Mouse (Mus musculus) hindbrain, embryonic 15.5 days (tissue): ENCODE measurements around the gene Ppp1r3a. TPM values are rescaled to one million over a fixed set of nuclear protein-coding genes. Genes with fewer than 3 reads are reported as not detected.

Experiments
- ATAC-seq: fragments of 200-750 bp; cut with Nextera tagmentation; 2 replicates; pipeline ENCODE4 v1.8.0; 2017; ENCODE audit warnings: low read depth, moderate number of reproducible peaks, moderate TSS enrichment; ENCODE audit not compliant: low FRiP score
- H3K27ac ChIP-seq: fragments of 300-500 bp; sonication (generic); replicated peaks from 2 replicates; pipeline ENCODE4 v1.5.1; 2015; ENCODE audit warnings: mild to moderate bottlenecking, inconsistent platforms
- H3K27me3 ChIP-seq: fragments of 300-500 bp; sonication (generic); 2 replicates; pipeline ENCODE4 v1.6.1; 2015; ENCODE audit warnings: control low read depth, inconsistent platforms
- H3K36me3 ChIP-seq: fragments of 300-500 bp; sonication (generic); 2 replicates; pipeline ENCODE4 v1.6.1; 2015; ENCODE audit warnings: control low read depth, inconsistent platforms
- H3K4me1 ChIP-seq: fragments of 300-500 bp; sonication (generic); replicated peaks from 2 replicates; pipeline ENCODE4 v1.6.1; 2015; ENCODE audit warnings: control low read depth, inconsistent platforms
- H3K4me2 ChIP-seq: fragments of 300-500 bp; sonication (generic); 2 replicates; pipeline ENCODE4 v1.6.1; 2015; ENCODE audit warnings: moderate library complexity, mild to moderate bottlenecking, inconsistent platforms
- H3K4me3 ChIP-seq: fragments of 300-500 bp; sonication (generic); 2 replicates; pipeline ENCODE4 v1.5.1; 2015; ENCODE audit warnings: mild to moderate bottlenecking, inconsistent platforms
- H3K9ac ChIP-seq: fragments of 300-500 bp; sonication (generic); 2 replicates; pipeline ENCODE4 v1.6.1; 2015; ENCODE audit warnings: inconsistent platforms
- H3K9me3 ChIP-seq: fragments of 300-500 bp; sonication (generic); 2 replicates; pipeline ENCODE4 v1.6.1; 2016; ENCODE audit warnings: control low read depth, inconsistent platforms
- WGBS: fragments of 180-500 bp; shearing (Covaris S2); methylation state at CpG from one replicate; pipeline ENCODE4 v1.1.7; 2015; 5-methylcytosine and 5-hydroxymethylcytosine counted together
- polyA plus RNA-seq: library from polyadenylated mRNA; unstranded; fragments of >200 nt; fragmentation: Nextera tagmentation; extraction: Ambion mirVana; gene quantifications from 2 replicates; pipeline ENCODE4 v1.2.1, GENCODE M21; 2015

The Ppp1r3a gene
- polyA plus RNA-seq = not detected in 2 replicates

DNA sequence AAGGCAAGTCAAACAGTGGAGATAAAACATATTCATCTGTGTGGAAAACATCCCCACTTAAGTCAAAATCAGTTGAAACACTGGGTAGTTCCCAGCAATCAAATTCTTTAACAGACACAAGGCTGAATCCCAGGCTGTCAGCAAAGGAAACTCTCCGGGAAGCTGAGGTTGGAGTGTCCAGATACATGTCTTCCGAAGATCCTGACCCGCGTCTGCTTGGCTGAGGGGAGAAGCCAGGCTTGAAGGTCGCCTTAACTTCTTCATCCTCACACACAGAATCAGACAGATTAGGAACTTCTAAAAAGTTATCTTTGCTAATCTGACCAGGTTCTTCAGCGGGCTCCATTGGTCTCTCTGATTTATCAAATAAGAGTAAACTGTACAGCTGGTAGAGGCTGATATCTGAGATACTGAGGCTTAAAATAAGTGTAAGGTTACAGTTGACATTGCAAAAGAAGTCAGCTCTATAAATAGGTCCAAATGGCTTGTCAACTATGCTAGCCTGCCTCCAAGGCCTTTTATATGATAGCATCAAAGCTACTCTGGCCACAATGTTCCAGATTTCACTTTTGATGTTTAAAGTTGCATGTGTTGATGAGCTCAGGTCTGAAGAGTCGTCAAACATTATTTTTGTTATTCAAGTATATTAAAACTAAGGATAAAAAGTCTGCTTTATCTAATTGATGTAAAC, at the start of gene Ppp1r3a:
TSS of gene Ppp1r3a (minus strand) at position 374 of the 691 bp plus-strand sequence.
- Histone ChIP-seq H3K4me2 (no peak within 1 kb of the TSS), H3K9me3 (no peaks in the 10 kb centered on the region), H3K36me3 (no peaks in the 10 kb centered on the region), H3K4me3 (no peak within 1 kb of the TSS), H3K27ac (no peak within 1 kb of the TSS), H3K4me1 (no peaks in the 10 kb centered on the region), H3K27me3 (no peaks in the 10 kb centered on the region), H3K9ac (no peak within 1 kb of the TSS)
- WGBS = 92% methylated on average over 7 of the region's 7 CpGs
- ATAC-seq = no peak

DNA sequence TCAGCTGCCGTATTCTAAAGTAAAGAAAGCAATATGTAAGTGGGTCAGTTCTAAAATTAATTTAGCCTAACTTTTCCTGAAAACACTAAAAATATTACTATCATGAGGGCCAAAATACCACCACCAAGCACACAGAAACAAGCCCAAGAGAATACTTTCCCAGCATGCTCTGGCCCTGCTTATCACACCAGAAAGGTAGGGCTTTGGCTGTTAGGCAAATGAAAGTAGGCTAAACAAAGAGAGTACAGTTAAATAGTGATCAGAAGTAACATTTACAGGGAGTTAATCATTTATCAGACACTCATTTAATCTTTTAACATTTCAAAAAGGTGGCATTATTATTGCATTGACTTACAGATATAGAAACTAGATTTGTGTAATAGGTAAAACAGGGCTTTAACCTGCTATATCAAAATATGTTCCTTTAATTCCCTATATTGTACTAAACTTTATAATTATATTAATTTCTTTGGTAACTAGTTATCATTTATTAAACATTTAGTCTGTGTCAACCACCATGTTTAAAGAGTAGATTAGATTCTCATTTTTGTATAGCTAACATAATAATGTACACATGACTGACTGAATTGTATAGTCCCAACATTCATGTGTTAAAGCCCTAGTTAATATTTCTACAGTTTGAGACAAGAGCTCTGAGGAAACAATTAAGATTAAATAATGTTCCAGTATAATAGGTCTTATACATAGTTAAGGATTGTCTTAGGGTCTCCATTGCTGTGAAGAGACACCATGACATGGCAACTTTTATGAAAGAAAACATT, 32.3 kb upstream of the Ppp1r3a start:
- no peak overlapping the region for H3K27ac ChIP-seq
- no peak overlapping the region for H3K4me3 ChIP-seq
- no peaks in the 10 kb centered on the region for H3K4me1 ChIP-seq
- 98% methylated on average over 1 of the region's 1 CpGs for WGBS
- H3K27me3 ChIP-seq = no peaks in the 10 kb centered on the region
- H3K4me2 ChIP-seq = no peak overlapping the region
- no peaks in the 10 kb centered on the region for H3K9me3 ChIP-seq
- H3K9ac ChIP-seq = no peak overlapping the region
- ATAC-seq = no peak
- no peaks in the 10 kb centered on the region for H3K36me3 ChIP-seq

DNA sequence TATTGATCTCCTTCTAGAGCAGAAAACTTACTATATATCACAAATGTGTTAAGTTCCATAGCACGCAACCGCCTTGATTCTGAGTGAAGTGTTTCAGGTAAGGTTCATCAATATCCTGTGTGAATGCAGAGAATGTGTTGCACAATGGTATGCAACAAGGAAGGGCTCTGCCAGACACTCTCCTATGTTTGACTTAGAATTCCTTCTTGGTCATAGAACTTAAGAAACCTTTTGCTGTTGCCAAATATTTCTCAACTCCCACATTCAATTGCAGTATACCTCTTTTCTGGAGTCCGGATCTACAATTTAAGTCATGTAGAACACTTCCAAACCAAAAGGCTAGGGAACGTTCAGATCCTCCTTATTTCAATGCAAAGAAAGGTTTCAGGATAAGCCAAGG, 22.8 kb upstream of the Ppp1r3a start:
- Histone ChIP-seq H3K27me3 (no peaks in the 10 kb centered on the region), H3K4me1 (no peaks in the 10 kb centered on the region), H3K4me3 (no peak overlapping the region), H3K36me3 (no peaks in the 10 kb centered on the region), H3K4me2 (no peak overlapping the region), H3K27ac (no peak overlapping the region), H3K9ac (no peak overlapping the region), H3K9me3 (no peaks in the 10 kb centered on the region)
- ATAC-seq = no peak
- 92% methylated on average over 4 of the region's 4 CpGs for WGBS

DNA sequence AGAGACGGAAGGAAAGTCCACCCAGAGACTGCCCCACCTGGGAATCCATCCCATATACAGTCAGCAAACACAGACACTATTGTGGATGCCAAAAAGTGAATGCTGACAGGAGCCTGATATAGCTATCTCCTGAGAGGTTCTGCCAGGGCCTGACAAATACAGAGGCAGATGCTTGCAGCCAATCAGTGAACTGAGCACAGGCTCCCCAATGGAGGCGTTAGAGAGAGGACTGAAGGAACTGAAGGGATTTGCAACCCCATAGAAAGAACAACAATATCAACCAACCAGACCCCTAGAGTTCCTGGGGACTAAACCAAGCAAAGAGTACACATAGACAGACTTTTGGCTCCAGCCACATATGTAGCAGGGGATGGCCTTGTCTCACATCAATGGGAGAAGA, 16.6 kb upstream of the Ppp1r3a start:
- no peak for ATAC-seq

DNA sequence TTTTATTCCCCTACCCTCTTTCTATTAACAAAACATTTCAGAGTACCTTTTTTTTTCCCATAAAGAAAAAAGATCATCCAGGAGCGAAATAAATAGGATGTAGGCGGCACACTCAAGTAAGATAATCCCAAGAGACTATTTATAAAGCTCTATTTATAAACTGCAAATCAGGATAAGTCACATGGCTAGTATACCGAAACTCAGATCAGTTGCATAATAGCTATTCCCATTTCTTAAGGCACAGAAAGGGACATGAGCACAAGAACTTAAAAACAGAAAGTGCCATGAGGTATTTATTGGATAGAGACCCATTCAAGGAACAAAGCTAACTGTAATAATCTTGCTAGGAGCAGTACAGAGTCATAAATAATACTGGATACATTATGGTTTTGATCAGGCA, 2.4 kb upstream of the Ppp1r3a start:
- no peak for ATAC-seq
- Histone ChIP-seq H3K36me3 (no peaks in the 10 kb centered on the region), H3K4me2 (no peak overlapping the region), H3K27ac (no peak overlapping the region), H3K9me3 (no peaks in the 10 kb centered on the region), H3K4me1 (no peaks in the 10 kb centered on the region), H3K27me3 (no peaks in the 10 kb centered on the region), H3K9ac (no peak overlapping the region), H3K4me3 (no peak overlapping the region)
- WGBS = 78% methylated on average over 3 of the region's 3 CpGs

More for the DNA sequence above, 16.6 kb upstream of the Ppp1r3a start:
- no peaks in the 10 kb centered on the region for H3K4me1 ChIP-seq
- H3K4me2 ChIP-seq = no peak overlapping the region
- no peak overlapping the region for H3K27ac ChIP-seq
- H3K36me3 ChIP-seq = no peaks in the 10 kb centered on the region
- H3K27me3 ChIP-seq = no peaks in the 10 kb centered on the region
- no peak overlapping the region for H3K4me3 ChIP-seq
- no peak overlapping the region for H3K9ac ChIP-seq
- 71% methylated on average over 2 of the region's 2 CpGs for WGBS
- H3K9me3 ChIP-seq = no peaks in the 10 kb centered on the region

DNA sequence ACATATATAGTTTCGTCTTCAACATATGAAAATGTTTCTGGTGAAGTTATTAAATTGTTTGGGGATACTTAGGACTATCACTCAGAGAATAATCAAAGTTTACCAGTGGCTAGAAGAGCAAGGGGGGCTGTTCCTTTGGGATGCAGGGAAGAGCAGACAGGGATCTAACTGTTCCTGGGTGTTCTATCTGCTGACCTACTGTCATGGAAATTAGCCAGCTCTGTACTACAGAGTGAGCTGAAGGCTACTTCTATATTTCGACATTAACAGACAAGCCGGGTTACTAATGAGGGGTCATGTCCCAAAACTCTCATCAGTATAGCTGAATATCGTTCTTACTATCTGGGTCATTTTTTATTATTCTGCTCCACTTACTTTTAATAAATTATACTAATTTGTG, 1.6 kb downstream of the Ppp1r3a start:
- Histone ChIP-seq H3K36me3 (no peaks in the 10 kb centered on the region), H3K4me2 (no peak overlapping the region), H3K9me3 (no peaks in the 10 kb centered on the region), H3K27ac (no peak overlapping the region), H3K4me1 (no peaks in the 10 kb centered on the region), H3K9ac (no peak overlapping the region), H3K27me3 (no peaks in the 10 kb centered on the region), H3K4me3 (no peak overlapping the region)
- no peak for ATAC-seq
- 80% methylated on average over 4 of the region's 4 CpGs for WGBS

DNA sequence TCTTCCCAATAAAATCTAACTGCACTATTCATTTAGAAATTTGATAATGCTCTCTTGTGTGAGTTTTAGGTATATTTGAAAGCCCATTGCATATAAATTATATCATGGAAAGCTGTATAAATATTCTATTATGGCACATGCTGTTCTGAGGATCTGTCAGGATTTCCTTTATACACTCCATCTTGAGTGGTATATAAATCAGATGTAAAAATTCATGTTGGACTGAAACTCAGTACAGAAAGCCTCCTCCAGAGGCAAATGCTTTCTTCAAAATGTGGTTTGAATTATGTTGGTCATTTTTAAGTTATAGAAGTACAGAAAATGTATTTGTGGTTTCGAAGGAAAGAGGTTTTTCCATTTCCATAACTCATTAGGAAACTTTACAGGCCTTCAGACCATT, 2.9 kb downstream of the Ppp1r3a start:
- Histone ChIP-seq H3K4me1 (no peaks in the 10 kb centered on the region), H3K27ac (no peak overlapping the region), H3K9me3 (no peaks in the 10 kb centered on the region), H3K36me3 (no peaks in the 10 kb centered on the region), H3K27me3 (no peaks in the 10 kb centered on the region), H3K4me3 (no peak overlapping the region), H3K4me2 (no peak overlapping the region), H3K9ac (no peak overlapping the region)
- WGBS = 72% methylated on average over 1 of the region's 1 CpGs
- ATAC-seq = no peak

DNA sequence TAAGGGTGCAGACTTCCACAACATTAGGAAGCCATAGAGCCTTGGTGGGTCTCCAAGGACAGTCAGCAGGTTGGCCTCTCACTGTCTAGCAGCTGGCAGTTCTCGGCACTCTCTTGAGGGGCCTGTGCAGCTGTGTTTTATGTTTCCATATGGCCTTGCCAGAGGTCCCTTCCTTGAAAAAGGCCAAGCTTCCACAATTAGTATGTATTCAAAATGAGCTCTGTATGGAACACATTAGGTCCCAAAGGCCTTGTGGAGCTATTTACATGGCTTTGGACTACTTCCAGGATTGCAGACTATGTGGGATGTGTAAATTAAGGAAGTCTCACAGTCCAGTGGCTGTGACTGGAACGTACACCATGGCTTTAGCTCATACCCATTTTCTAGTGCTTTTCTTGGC, 8.1 kb downstream of the Ppp1r3a start:
- no peaks in the 10 kb centered on the region for H3K9me3 ChIP-seq
- no peak overlapping the region for H3K4me2 ChIP-seq
- no peak overlapping the region for H3K27ac ChIP-seq
- WGBS = 73% methylated on average over 2 of the region's 2 CpGs
- no peak overlapping the region for H3K4me3 ChIP-seq
- no peaks in the 10 kb centered on the region for H3K4me1 ChIP-seq
- no peaks in the 10 kb centered on the region for H3K27me3 ChIP-seq
- H3K36me3 ChIP-seq = no peaks in the 10 kb centered on the region
- ATAC-seq = no peak
- H3K9ac ChIP-seq = no peak overlapping the region

DNA sequence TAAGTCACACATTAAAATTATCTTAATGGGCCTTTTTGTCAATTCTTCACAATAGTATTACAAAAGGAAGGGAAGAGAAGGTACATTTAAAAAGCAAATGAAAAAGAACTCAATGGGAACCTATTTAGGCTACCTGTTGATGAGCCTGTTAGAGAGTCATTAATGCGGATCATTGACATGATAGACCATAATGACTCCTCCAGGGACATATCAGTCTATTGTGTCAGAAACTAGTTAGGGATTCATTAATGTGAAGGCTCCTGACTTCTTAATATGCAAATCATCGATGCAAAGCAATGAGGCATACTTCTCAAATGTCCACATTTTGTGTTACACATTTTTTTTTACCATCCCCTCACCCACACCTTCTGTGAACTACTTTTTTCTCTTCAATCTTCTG, 19.1 kb downstream of the Ppp1r3a start:
- 61% methylated on average over 2 of the region's 2 CpGs for WGBS
- ATAC-seq = no peak
- Histone ChIP-seq H3K4me3 (no peak overlapping the region), H3K36me3 (no peaks in the 10 kb centered on the region), H3K4me1 (no peaks in the 10 kb centered on the region), H3K27ac (no peak overlapping the region), H3K4me2 (no peak overlapping the region), H3K9me3 (no peaks in the 10 kb centered on the region), H3K9ac (no peak overlapping the region), H3K27me3 (no peaks in the 10 kb centered on the region)

DNA sequence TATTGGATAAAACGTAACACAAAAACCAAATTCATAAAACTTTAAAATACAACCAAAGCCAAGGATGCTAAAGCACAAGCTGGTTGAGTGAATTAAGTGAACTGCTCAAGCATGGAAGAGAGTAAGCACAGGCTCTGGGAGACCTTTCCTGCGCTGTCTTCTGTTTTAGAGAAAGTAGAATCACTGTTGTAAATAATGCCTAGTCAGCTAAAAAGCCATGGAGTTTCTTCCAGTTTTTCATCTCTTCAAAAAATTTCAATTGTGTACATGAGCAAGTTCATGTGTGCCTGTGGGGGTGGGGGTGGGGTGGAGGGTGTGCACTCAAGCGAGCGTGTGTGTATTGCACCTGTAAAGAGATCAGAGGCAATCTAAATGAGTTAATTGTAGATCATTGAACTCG, 24.1 kb downstream of the Ppp1r3a start:
- Histone ChIP-seq H3K27ac (no peak overlapping the region), H3K9ac (no peak overlapping the region), H3K4me3 (no peak overlapping the region), H3K9me3 (no peaks in the 10 kb centered on the region), H3K36me3 (no peaks in the 10 kb centered on the region), H3K27me3 (no peaks in the 10 kb centered on the region), H3K4me1 (no peaks in the 10 kb centered on the region), H3K4me2 (no peak overlapping the region)
- 82% methylated on average over 5 of the region's 5 CpGs for WGBS
- ATAC-seq = no peak

DNA sequence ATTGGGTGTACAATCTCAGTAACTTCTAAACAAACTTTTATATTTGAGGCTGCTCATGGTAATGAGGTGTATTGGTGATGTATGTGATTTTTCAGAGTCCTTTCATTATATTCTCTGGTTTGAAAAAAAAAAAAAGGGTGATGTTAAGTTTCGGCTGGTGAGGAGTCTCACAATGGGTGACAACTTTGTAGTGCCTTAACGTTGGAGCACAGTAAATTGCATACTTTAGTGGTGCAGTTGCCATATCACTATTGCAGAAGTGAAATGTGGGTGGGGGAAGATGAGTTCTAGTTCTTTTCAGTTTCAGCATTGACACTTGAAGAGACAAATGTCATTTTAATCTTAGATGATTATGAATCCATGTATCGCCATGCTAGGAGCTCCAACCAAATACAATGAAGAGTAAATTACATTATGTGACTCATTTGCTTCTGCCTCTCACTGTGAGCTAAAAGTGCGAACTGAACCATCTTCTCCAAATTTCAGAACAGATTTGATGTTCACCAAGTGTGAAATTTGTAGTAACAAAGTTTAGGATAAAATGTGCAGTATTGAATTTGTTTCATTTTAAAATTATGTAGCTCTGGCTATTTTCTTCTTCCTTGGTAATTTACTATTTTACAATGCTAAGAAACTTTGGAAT, 34.2 kb downstream of the Ppp1r3a start:
- H3K4me3 ChIP-seq = no peak overlapping the region
- H3K9me3 ChIP-seq = no peaks in the 10 kb centered on the region
- no peak for ATAC-seq
- no peak overlapping the region for H3K4me2 ChIP-seq
- no peaks in the 10 kb centered on the region for H3K27me3 ChIP-seq
- 69% methylated on average over 4 of the region's 4 CpGs for WGBS
- H3K4me1 ChIP-seq = no peaks in the 10 kb centered on the region
- no peaks in the 10 kb centered on the region for H3K36me3 ChIP-seq
- H3K27ac ChIP-seq = no peak overlapping the region
- H3K9ac ChIP-seq = no peak overlapping the region

DNA sequence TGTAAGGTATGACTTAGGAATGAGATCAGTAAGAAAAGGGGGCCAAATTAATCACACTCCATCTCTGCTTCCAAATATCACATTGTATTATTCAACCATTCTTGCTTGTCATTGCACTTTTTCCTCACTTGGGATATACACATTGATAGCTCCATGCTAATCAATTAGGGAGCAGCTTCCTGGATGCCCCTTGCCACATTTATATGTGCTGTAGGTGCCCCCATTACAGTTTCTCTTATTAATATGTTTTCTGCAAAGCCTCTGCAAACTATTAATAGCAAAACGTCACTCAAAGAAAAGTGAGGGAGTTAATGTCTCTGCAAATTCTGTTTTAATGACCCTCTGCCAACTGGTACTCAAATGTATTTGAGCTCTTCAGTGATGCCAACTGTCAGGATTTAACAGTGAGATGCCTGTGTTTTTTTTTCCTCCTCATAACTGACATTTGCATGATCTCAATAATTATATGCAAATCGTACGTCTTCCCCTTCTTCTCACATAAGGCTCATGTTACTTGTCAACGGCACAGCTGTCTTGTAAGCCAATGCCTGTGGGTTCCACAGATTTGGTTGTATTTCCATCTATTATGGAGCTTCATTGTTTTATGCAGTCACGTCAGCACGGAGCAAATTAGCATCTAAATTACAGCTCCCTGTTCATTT, 34.8 kb downstream of the Ppp1r3a start:
- no peak for ATAC-seq
- Histone ChIP-seq H3K36me3 (no peaks in the 10 kb centered on the region), H3K4me1 (no peaks in the 10 kb centered on the region), H3K27ac (no peak overlapping the region), H3K9me3 (no peaks in the 10 kb centered on the region), H3K4me2 (no peak overlapping the region), H3K9ac (no peak overlapping the region), H3K27me3 (no peaks in the 10 kb centered on the region), H3K4me3 (no peak overlapping the region)
- WGBS = 43% methylated on average over 6 of the region's 6 CpGs
